Mouse (Mus musculus): Measurements from ENCODE around the gene Man1a2. TPM values are rescaled to one million over a fixed set of nuclear protein-coding genes. Genes with fewer than 3 reads are reported as not detected.
A peak's percentile ranks its signal among the peaks of the same experiment; 100 is the strongest.

Man1a2 gene
- polyA plus RNA-seq, 1 experiment = 33.3 TPM

DNA sequence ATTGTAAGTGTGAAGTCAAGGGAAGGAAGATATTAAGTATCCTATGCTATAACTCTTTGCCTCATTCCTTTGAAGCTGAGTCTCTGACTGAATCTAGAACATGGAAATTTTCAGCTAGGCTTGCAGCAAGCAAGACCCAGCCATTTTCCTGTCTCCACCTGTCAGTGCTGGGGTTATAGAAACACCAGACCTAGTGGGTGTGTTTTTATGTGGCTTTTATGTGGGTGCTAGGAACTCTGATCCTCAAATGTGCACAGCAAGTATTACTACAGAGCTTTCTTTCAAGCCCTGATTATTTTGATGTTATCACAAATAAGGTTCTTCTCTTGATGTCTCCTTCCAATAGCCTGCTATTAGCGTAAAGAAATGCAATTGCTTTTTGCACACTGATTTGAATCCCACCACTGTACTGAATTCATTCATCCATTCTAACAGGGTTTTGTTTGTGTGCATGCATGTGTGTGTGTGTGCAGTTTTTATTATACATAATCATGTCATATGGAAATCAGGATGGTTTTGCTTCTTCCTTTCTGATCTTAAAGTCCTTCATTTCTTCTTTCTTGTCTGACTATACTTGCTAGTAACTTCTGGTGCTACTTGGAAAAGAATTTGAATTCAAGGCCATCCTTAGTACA, 102.5 kb downstream of the Man1a2 start:
- TF ChIP-seq CTCF (IDR thresholded peaks at IDR 0.05; ENCODE audit: borderline replicate concordance, control insufficient read depth, extremely low read depth, insufficient read depth, low read length, poor library complexity) = no peak
- Histone ChIP-seq H3K27me3 (ENCODE audit: control insufficient read depth, insufficient read depth, low read length) (no peaks in the 10 kb centered on the region), H3K27ac (ENCODE audit: control insufficient read depth, insufficient read depth, low read length) (no peak overlapping the region), H3K4me3 (ENCODE audit: control insufficient read depth, insufficient read depth, low read length) (no peak overlapping the region), H3K36me3 (ENCODE audit: control insufficient read depth, insufficient read depth, low read length) (peaks cover 7% of the 10 kb centered on the region), H3K4me1 (replicated peaks; ENCODE audit: control insufficient read depth, insufficient read depth, low read length) (no peaks in the 10 kb centered on the region)
- 18% methylated on average over 1 of the region's 1 CpGs for WGBS
- DNase-seq = no peak

DNA sequence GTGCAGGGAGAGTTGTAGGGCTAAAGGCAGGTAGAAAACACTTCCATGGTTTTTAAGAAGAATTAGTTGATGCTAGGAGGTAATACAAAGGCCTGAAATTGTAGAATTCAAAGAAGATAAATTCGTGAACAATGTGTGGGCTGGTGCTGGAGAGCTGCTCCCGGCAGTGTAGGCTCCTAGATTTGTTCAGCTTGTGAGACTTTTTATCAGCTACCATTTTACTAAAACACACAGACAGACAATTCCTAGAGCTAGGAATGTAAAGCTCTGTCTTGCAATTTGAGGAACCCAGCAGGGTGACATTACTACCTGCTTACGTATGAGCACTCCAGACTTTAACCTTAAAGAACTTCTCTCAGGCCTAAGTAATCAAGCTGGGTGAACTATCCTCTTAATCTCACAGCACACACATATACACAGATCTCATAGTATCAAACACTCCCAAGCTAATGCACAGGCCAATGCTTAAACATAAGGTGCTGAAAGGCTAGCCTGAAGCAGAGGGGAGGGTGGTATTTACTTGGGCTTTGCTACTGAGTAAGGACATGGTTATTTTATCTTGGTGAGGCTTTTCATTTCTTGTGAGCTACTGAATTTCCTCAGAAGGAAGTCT, 112.6 kb downstream of the Man1a2 start:
- TF ChIP-seq POLR2A (IDR thresholded peaks at IDR 0.05; ENCODE audit: control insufficient read depth, extremely low read depth, insufficient read depth, low read length, poor library complexity) (no peak), CTCF (IDR thresholded peaks at IDR 0.05; ENCODE audit: borderline replicate concordance, control insufficient read depth, extremely low read depth, insufficient read depth, low read length, poor library complexity) (no peak)
- no peaks in the 10 kb centered on the region for H3K27me3 ChIP-seq (ENCODE audit: control insufficient read depth, insufficient read depth, low read length)
- WGBS = 98% methylated on average over 3 of the region's 3 CpGs
- no peaks in the 10 kb centered on the region for H3K4me1 ChIP-seq (replicated peaks; ENCODE audit: control insufficient read depth, insufficient read depth, low read length)
- H3K4me3 ChIP-seq (ENCODE audit: control insufficient read depth, insufficient read depth, low read length) = no peak overlapping the region
- DNase-seq = no peak
- no peak overlapping the region for H3K27ac ChIP-seq (ENCODE audit: control insufficient read depth, insufficient read depth, low read length)
- H3K36me3 ChIP-seq (ENCODE audit: control insufficient read depth, insufficient read depth, low read length) = peaks cover 12% of the 10 kb centered on the region

GRCm38 (mm10) chr3:100568443-100569390, 116.6 kb downstream of the Man1a2 start:
- no peak for TF ChIP-seq CTCF (IDR thresholded peaks at IDR 0.05; ENCODE audit: borderline replicate concordance, control insufficient read depth, extremely low read depth, insufficient read depth, low read length, poor library complexity)
- no peak for TF ChIP-seq POLR2A (IDR thresholded peaks at IDR 0.05; ENCODE audit: control insufficient read depth, extremely low read depth, insufficient read depth, low read length, poor library complexity)
- Histone ChIP-seq H3K27me3 (ENCODE audit: control insufficient read depth, insufficient read depth, low read length) (no peaks in the 10 kb centered on the region), H3K27ac (ENCODE audit: control insufficient read depth, insufficient read depth, low read length) (no peak overlapping the region), H3K4me1 (replicated peaks; ENCODE audit: control insufficient read depth, insufficient read depth, low read length) (no peaks in the 10 kb centered on the region), H3K4me3 (ENCODE audit: control insufficient read depth, insufficient read depth, low read length) (no peak overlapping the region), H3K36me3 (ENCODE audit: control insufficient read depth, insufficient read depth, low read length) (peaks cover 11% of the 10 kb centered on the region; the same call in 1 of the 2 replicates)
- WGBS = 81% methylated on average over 13 of the region's 13 CpGs
- no peak for DNase-seq

GRCm38 (mm10) chr3:100563565-100563964, 121.7 kb downstream of the Man1a2 start:
- TF ChIP-seq CTCF (IDR thresholded peaks at IDR 0.05; ENCODE audit: borderline replicate concordance, control insufficient read depth, extremely low read depth, insufficient read depth, low read length, poor library complexity) (no peak), POLR2A (IDR thresholded peaks at IDR 0.05; ENCODE audit: control insufficient read depth, extremely low read depth, insufficient read depth, low read length, poor library complexity) (no peak)
- peaks cover 29% of the 10 kb centered on the region for H3K4me1 ChIP-seq (replicated peaks; ENCODE audit: control insufficient read depth, insufficient read depth, low read length)
- H3K36me3 ChIP-seq (ENCODE audit: control insufficient read depth, insufficient read depth, low read length) = peaks cover 11% of the 10 kb centered on the region; the same call in 1 of the 2 replicates
- H3K27ac ChIP-seq (ENCODE audit: control insufficient read depth, insufficient read depth, low read length) = no peak overlapping the region
- no peaks in the 10 kb centered on the region for H3K27me3 ChIP-seq (ENCODE audit: control insufficient read depth, insufficient read depth, low read length)
- no peak overlapping the region for H3K4me3 ChIP-seq (ENCODE audit: control insufficient read depth, insufficient read depth, low read length)
- DNase-seq = no peak
- 96% methylated on average over 2 of the region's 2 CpGs for WGBS

GRCm38 (mm10) chr3:100562455-100562854, 122.8 kb downstream of the Man1a2 start:
- H3K4me1 ChIP-seq (replicated peaks; ENCODE audit: control insufficient read depth, insufficient read depth, low read length) = peaks cover 32% of the 10 kb centered on the region
- peak overlapping the region; percentile 65 for H3K27ac ChIP-seq (ENCODE audit: control insufficient read depth, insufficient read depth, low read length)
- peaks cover 11% of the 10 kb centered on the region; the same call in 1 of the 2 replicates for H3K36me3 ChIP-seq (ENCODE audit: control insufficient read depth, insufficient read depth, low read length)
- no peak overlapping the region for H3K4me3 ChIP-seq (ENCODE audit: control insufficient read depth, insufficient read depth, low read length)
- H3K27me3 ChIP-seq (ENCODE audit: control insufficient read depth, insufficient read depth, low read length) = no peaks in the 10 kb centered on the region
- WGBS = 92% methylated on average over 7 of the region's 7 CpGs
- TF ChIP-seq CTCF (IDR thresholded peaks at IDR 0.05; ENCODE audit: borderline replicate concordance, control insufficient read depth, extremely low read depth, insufficient read depth, low read length, poor library complexity) = no peak
- no peak for TF ChIP-seq POLR2A (IDR thresholded peaks at IDR 0.05; ENCODE audit: control insufficient read depth, extremely low read depth, insufficient read depth, low read length, poor library complexity)
- DNase-seq = no peak

DNA sequence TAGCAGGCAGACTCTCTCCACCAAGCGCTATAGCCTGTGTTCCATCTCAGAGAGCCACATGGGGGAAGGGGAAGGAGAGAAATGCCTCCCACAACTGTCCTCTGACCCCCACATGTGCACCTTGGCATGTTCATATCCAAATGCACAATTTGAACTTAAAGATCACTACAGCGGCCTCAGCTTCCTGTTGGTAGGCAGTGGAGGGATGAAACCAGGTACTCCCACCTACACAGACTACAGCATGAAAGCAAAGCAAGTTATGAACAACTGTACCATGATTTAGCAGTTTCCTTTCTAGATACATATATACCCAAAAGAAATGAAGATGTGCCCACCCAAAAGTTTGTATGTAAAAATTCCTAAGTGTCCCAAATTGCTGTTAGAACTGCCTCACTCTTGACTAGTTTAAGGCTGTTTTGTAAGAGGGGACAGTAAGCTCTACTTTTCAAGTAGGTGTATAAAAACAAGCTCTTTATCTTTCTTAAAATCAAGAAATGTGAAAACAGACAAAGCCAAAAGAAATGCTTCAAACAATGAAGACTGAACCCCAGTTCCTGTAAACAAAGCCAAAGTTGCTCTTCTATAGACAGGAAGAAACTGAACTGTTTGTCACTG, 123.6 kb downstream of the Man1a2 start:
- WGBS = 75% methylated on average over 2 of the region's 2 CpGs
- no peak for TF ChIP-seq POLR2A (IDR thresholded peaks at IDR 0.05; ENCODE audit: control insufficient read depth, extremely low read depth, insufficient read depth, low read length, poor library complexity)
- no peak for TF ChIP-seq CTCF (IDR thresholded peaks at IDR 0.05; ENCODE audit: borderline replicate concordance, control insufficient read depth, extremely low read depth, insufficient read depth, low read length, poor library complexity)
- Histone ChIP-seq H3K36me3 (ENCODE audit: control insufficient read depth, insufficient read depth, low read length) (peaks cover 9% of the 10 kb centered on the region; the same call in 1 of the 2 replicates), H3K4me3 (ENCODE audit: control insufficient read depth, insufficient read depth, low read length) (no peak overlapping the region), H3K4me1 (replicated peaks; ENCODE audit: control insufficient read depth, insufficient read depth, low read length) (peaks cover 32% of the 10 kb centered on the region), H3K27ac (ENCODE audit: control insufficient read depth, insufficient read depth, low read length) (peak overlapping the region; percentile 96), H3K27me3 (ENCODE audit: control insufficient read depth, insufficient read depth, low read length) (no peaks in the 10 kb centered on the region)
- DNase-seq = peak; percentile 31
